Mouse (Mus musculus): ENCODE results near the gene 2010111I01Rik. TPM values are rescaled to one million over a fixed set of nuclear protein-coding genes. Genes with fewer than 3 reads are reported as not detected.

The 2010111I01Rik gene
- polyA plus RNA-seq, 1 experiment from 2014 or later, result 80.8 TPM

GRCm38 (mm10) chr13:63113881-63114301, 149.2 kb downstream of the 2010111I01Rik start:
- DNase-seq (ENCODE audit: low spot score) (no peak), ATAC-seq (ENCODE audit: insufficient read depth, low FRiP score, low TSS enrichment) (no peak)
- no peaks in the 10 kb centered on the region for H3K9me3 ChIP-seq (ENCODE audit: control insufficient read depth, low read length)
- H3K4me2 ChIP-seq (ENCODE audit: low read depth), result no peak overlapping the region
- no peak overlapping the region for H3K9ac ChIP-seq (ENCODE audit: low read length)
- H3K4me3 ChIP-seq (ENCODE audit: low read depth, low read length), result no peak overlapping the region
- WGBS, result 86% methylated on average over 4 of the region's 4 CpGs
- H3K36me3 ChIP-seq (ENCODE audit: control insufficient read depth, insufficient read depth, low read length), result no peaks in the 10 kb centered on the region
- no peaks in the 10 kb centered on the region for H3K4me1 ChIP-seq (ENCODE audit: control insufficient read depth, insufficient read depth, low read length)
- no peak overlapping the region for H3K27ac ChIP-seq (ENCODE audit: low read depth, low read length)
- H3K27me3 ChIP-seq (ENCODE audit: control insufficient read depth, insufficient read depth, low read length), result no peaks in the 10 kb centered on the region

GRCm38 (mm10) chr13:63115187-63115784, 150.6 kb downstream of the 2010111I01Rik start:
- 91% methylated on average over 3 of the region's 3 CpGs for WGBS
- H3K36me3 ChIP-seq (ENCODE audit: control insufficient read depth, insufficient read depth, low read length), result no peaks in the 10 kb centered on the region
- DNase-seq (ENCODE audit: low spot score) (no peak), ATAC-seq (ENCODE audit: insufficient read depth, low FRiP score, low TSS enrichment) (no peak)
- no peaks in the 10 kb centered on the region for H3K27me3 ChIP-seq (ENCODE audit: control insufficient read depth, insufficient read depth, low read length)
- no peak overlapping the region for H3K4me2 ChIP-seq (ENCODE audit: low read depth)
- no peaks in the 10 kb centered on the region for H3K4me1 ChIP-seq (ENCODE audit: control insufficient read depth, insufficient read depth, low read length)
- H3K9ac ChIP-seq (ENCODE audit: low read length), result no peak overlapping the region
- H3K9me3 ChIP-seq (ENCODE audit: control insufficient read depth, low read length), result no peaks in the 10 kb centered on the region
- no peak overlapping the region for H3K4me3 ChIP-seq (ENCODE audit: low read depth, low read length)
- H3K27ac ChIP-seq (ENCODE audit: low read depth, low read length), result no peak overlapping the region

GRCm38 (mm10) chr13:63117495-63118184, 152.9 kb downstream of the 2010111I01Rik start:
- Histone ChIP-seq H3K27ac (ENCODE audit: low read depth, low read length) (no peak overlapping the region), H3K9me3 (ENCODE audit: control insufficient read depth, low read length) (no peaks in the 10 kb centered on the region), H3K27me3 (ENCODE audit: control insufficient read depth, insufficient read depth, low read length) (no peaks in the 10 kb centered on the region), H3K4me2 (ENCODE audit: low read depth) (no peak overlapping the region), H3K4me1 (ENCODE audit: control insufficient read depth, insufficient read depth, low read length) (no peaks in the 10 kb centered on the region), H3K4me3 (ENCODE audit: low read depth, low read length) (no peak overlapping the region), H3K9ac (ENCODE audit: low read length) (no peak overlapping the region), H3K36me3 (ENCODE audit: control insufficient read depth, insufficient read depth, low read length) (no peaks in the 10 kb centered on the region)
- ATAC-seq (ENCODE audit: insufficient read depth, low FRiP score, low TSS enrichment), result no peak
- no peak for DNase-seq (ENCODE audit: low spot score)
- 86% methylated on average over 3 of the region's 3 CpGs for WGBS

GRCm38 (mm10) chr13:63118682-63119081, 154.0 kb downstream of the 2010111I01Rik start:
- no peak for ATAC-seq (ENCODE audit: insufficient read depth, low FRiP score, low TSS enrichment)
- Histone ChIP-seq H3K27ac (ENCODE audit: low read depth, low read length) (no peak overlapping the region), H3K36me3 (ENCODE audit: control insufficient read depth, insufficient read depth, low read length) (no peaks in the 10 kb centered on the region), H3K4me2 (ENCODE audit: low read depth) (no peak overlapping the region), H3K27me3 (ENCODE audit: control insufficient read depth, insufficient read depth, low read length) (no peaks in the 10 kb centered on the region), H3K4me1 (ENCODE audit: control insufficient read depth, insufficient read depth, low read length) (no peaks in the 10 kb centered on the region), H3K9me3 (ENCODE audit: control insufficient read depth, low read length) (no peaks in the 10 kb centered on the region), H3K4me3 (ENCODE audit: low read depth, low read length) (no peak overlapping the region), H3K9ac (ENCODE audit: low read length) (no peak overlapping the region)
- WGBS, result 84% methylated on average over 3 of the region's 3 CpGs
- no peak for DNase-seq (ENCODE audit: low spot score)

- Histone ChIP-seq H3K4me1 (ENCODE audit: control insufficient read depth, insufficient read depth, low read length) (no peaks in the 10 kb centered on the region), H3K9me3 (ENCODE audit: control insufficient read depth, low read length) (no peaks in the 10 kb centered on the region)
Measured at GRCm38 (mm10) chr13:63120296-63120695, 155.6 kb downstream of the 2010111I01Rik start.

GRCm38 (mm10) chr13:63121747-63122146, 157.1 kb downstream of the 2010111I01Rik start:
- ATAC-seq (ENCODE audit: insufficient read depth, low FRiP score, low TSS enrichment) (no peak), DNase-seq (ENCODE audit: low spot score) (no peak)
- Histone ChIP-seq H3K27ac (ENCODE audit: low read depth, low read length) (no peak overlapping the region), H3K4me2 (ENCODE audit: low read depth) (no peak overlapping the region), H3K4me1 (ENCODE audit: control insufficient read depth, insufficient read depth, low read length) (no peaks in the 10 kb centered on the region), H3K4me3 (ENCODE audit: low read depth, low read length) (no peak overlapping the region), H3K36me3 (ENCODE audit: control insufficient read depth, insufficient read depth, low read length) (no peaks in the 10 kb centered on the region), H3K9ac (ENCODE audit: low read length) (no peak overlapping the region), H3K27me3 (ENCODE audit: control insufficient read depth, insufficient read depth, low read length) (no peaks in the 10 kb centered on the region), H3K9me3 (ENCODE audit: control insufficient read depth, low read length) (no peaks in the 10 kb centered on the region)
- WGBS, result 79% methylated on average over 4 of the region's 4 CpGs

More at GRCm38 (mm10) chr13:63120296-63120695, 155.6 kb downstream of the 2010111I01Rik start:
- H3K36me3 ChIP-seq (ENCODE audit: control insufficient read depth, insufficient read depth, low read length), result no peaks in the 10 kb centered on the region
- ATAC-seq (ENCODE audit: insufficient read depth, low FRiP score, low TSS enrichment) (no peak), DNase-seq (ENCODE audit: low spot score) (no peak)
- H3K4me2 ChIP-seq (ENCODE audit: low read depth), result no peak overlapping the region
- H3K4me3 ChIP-seq (ENCODE audit: low read depth, low read length), result no peak overlapping the region
- WGBS, result 96% methylated on average over 2 of the region's 2 CpGs
- H3K27ac ChIP-seq (ENCODE audit: low read depth, low read length), result no peak overlapping the region
- H3K27me3 ChIP-seq (ENCODE audit: control insufficient read depth, insufficient read depth, low read length), result no peaks in the 10 kb centered on the region
- no peak overlapping the region for H3K9ac ChIP-seq (ENCODE audit: low read length)

GRCm38 (mm10) chr13:63126206-63126605, 161.5 kb downstream of the 2010111I01Rik start:
- Histone ChIP-seq H3K4me3 (ENCODE audit: low read depth, low read length) (no peak overlapping the region), H3K4me1 (ENCODE audit: control insufficient read depth, insufficient read depth, low read length) (no peaks in the 10 kb centered on the region), H3K27ac (ENCODE audit: low read depth, low read length) (no peak overlapping the region), H3K9me3 (ENCODE audit: control insufficient read depth, low read length) (peaks cover 3% of the 10 kb centered on the region; the same call in 1 of the 2 replicates), H3K4me2 (ENCODE audit: low read depth) (no peak overlapping the region), H3K9ac (ENCODE audit: low read length) (no peak overlapping the region), H3K27me3 (ENCODE audit: control insufficient read depth, insufficient read depth, low read length) (no peaks in the 10 kb centered on the region), H3K36me3 (ENCODE audit: control insufficient read depth, insufficient read depth, low read length) (no peaks in the 10 kb centered on the region)
- 65% methylated on average over 3 of the region's 3 CpGs for WGBS
- ATAC-seq (ENCODE audit: insufficient read depth, low FRiP score, low TSS enrichment) (no peak), DNase-seq (ENCODE audit: low spot score) (no peak)

GRCm38 (mm10) chr13:63127516-63127915, 162.8 kb downstream of the 2010111I01Rik start:
- no peak overlapping the region for H3K4me3 ChIP-seq (ENCODE audit: low read depth, low read length)
- peaks cover 3% of the 10 kb centered on the region; the same call in 1 of the 2 replicates for H3K9me3 ChIP-seq (ENCODE audit: control insufficient read depth, low read length)
- no peak overlapping the region for H3K4me2 ChIP-seq (ENCODE audit: low read depth)
- H3K27ac ChIP-seq (ENCODE audit: low read depth, low read length), result no peak overlapping the region
- H3K36me3 ChIP-seq (ENCODE audit: control insufficient read depth, insufficient read depth, low read length), result no peaks in the 10 kb centered on the region
- DNase-seq (ENCODE audit: low spot score) (no peak), ATAC-seq (ENCODE audit: insufficient read depth, low FRiP score, low TSS enrichment) (no peak)
- H3K9ac ChIP-seq (ENCODE audit: low read length), result no peak overlapping the region
- H3K27me3 ChIP-seq (ENCODE audit: control insufficient read depth, insufficient read depth, low read length), result no peaks in the 10 kb centered on the region
- no peaks in the 10 kb centered on the region for H3K4me1 ChIP-seq (ENCODE audit: control insufficient read depth, insufficient read depth, low read length)
- 97% methylated on average over 1 of the region's 1 CpGs for WGBS

- no peak for DNase-seq (ENCODE audit: low spot score)
- ATAC-seq (ENCODE audit: insufficient read depth, low FRiP score, low TSS enrichment), result no peak
- Histone ChIP-seq H3K4me2 (ENCODE audit: low read depth) (no peak overlapping the region), H3K4me3 (ENCODE audit: low read depth, low read length) (no peak overlapping the region), H3K9me3 (ENCODE audit: control insufficient read depth, low read length) (no peaks in the 10 kb centered on the region), H3K27me3 (ENCODE audit: control insufficient read depth, insufficient read depth, low read length) (no peaks in the 10 kb centered on the region), H3K9ac (ENCODE audit: low read length) (no peak overlapping the region), H3K36me3 (ENCODE audit: control insufficient read depth, insufficient read depth, low read length) (no peaks in the 10 kb centered on the region), H3K4me1 (ENCODE audit: control insufficient read depth, insufficient read depth, low read length) (no peaks in the 10 kb centered on the region), H3K27ac (ENCODE audit: low read depth, low read length) (no peak overlapping the region)
- 84% methylated on average over 5 of the region's 5 CpGs for WGBS
Measured at GRCm38 (mm10) chr13:63134879-63135421, 170.3 kb downstream of the 2010111I01Rik start.

All from neural tube, embryonic 11.5 days (tissue).